28 mouse cellular contexts compared by ENCODE assay signal in genomic region chr12:71269367-71269766, GRCm38 (mm10). TPM values are rescaled to one million over a fixed set of nuclear protein-coding genes. Genes with fewer than 3 reads are reported as not detected.
"Had no signal": no experiment of that assay in that cellular context is flagged by ENCODE, and none has a peak within 500 bp of the region (broad histone marks: within the 10 kb centered on the region; RNA-seq: fewer than 3 reads in every experiment).

No protein-coding gene starts in this region.

- H3K9ac ChIP-seq: heart, embryonic 13.5 days; heart, embryonic 15.5 days; hindbrain, embryonic 13.5 days; hindbrain, embryonic 15.5 days; kidney, embryonic 15.5 days; limb, embryonic 12.5 days; liver, embryonic 13.5 days had no signal

- H3K4me1 ChIP-seq: heart, embryonic 13.5 days; heart, embryonic 15.5 days; hindbrain, embryonic 13.5 days; hindbrain, embryonic 15.5 days; kidney, embryonic 15.5 days; limb, embryonic 12.5 days; liver, embryonic 13.5 days had no signal

- H3K4me3 ChIP-seq: heart, adult 2 months; heart, embryonic 13.5 days; heart, embryonic 15.5 days; hindbrain, embryonic 13.5 days; hindbrain, embryonic 15.5 days; kidney, embryonic 15.5 days; left cerebral cortex, adult 2 months; limb, embryonic 10.5 days; limb, embryonic 12.5 days; liver, embryonic 13.5 days had no signal

- H3K27ac ChIP-seq: heart, adult 2 months; heart, embryonic 13.5 days; heart, embryonic 15.5 days; hindbrain, embryonic 13.5 days; hindbrain, embryonic 15.5 days; hindbrain, postnatal 0 days; kidney, embryonic 15.5 days; kidney, postnatal 0 days; left cerebral cortex, adult 2 months; limb, embryonic 10.5 days; limb, embryonic 12.5 days; liver, embryonic 13.5 days had no signal

- DNase-seq: gastrocnemius, postnatal 14 days; gastrocnemius, postnatal 36 days; heart, adult 11 months; heart, adult 2 months; heart, postnatal 14 days; heart, postnatal 36 days; kidney, adult 11 months; kidney, adult 2 months; kidney, adult 9 months; kidney, postnatal 14 days; kidney, postnatal 36 days; layer of hippocampus, adult 9-11 months; liver; liver, embryonic 13.5 days had no signal

- ATAC-seq: hindbrain, postnatal 0 days; intestine, embryonic 16.5 days had no signal

- H3K27me3 ChIP-seq: heart, embryonic 13.5 days; heart, embryonic 15.5 days; hindbrain, embryonic 13.5 days; hindbrain, embryonic 15.5 days; kidney, embryonic 15.5 days; limb, embryonic 12.5 days; liver, embryonic 13.5 days had no signal

- H3K4me2 ChIP-seq: heart, embryonic 11.5 days; heart, embryonic 13.5 days; heart, embryonic 15.5 days; hindbrain, embryonic 13.5 days; hindbrain, embryonic 15.5 days; kidney, embryonic 15.5 days; limb, embryonic 12.5 days; liver, embryonic 11.5 days; liver, embryonic 13.5 days had no signal

- H3K9me3 ChIP-seq: heart, embryonic 15.5 days; hindbrain, embryonic 13.5 days; hindbrain, embryonic 15.5 days; limb, embryonic 10.5 days; liver, embryonic 13.5 days had no signal

- H3K36me3 ChIP-seq: heart, embryonic 13.5 days; heart, embryonic 15.5 days; hindbrain, embryonic 13.5 days; hindbrain, embryonic 15.5 days; kidney, embryonic 15.5 days; limb, embryonic 10.5 days; limb, embryonic 12.5 days; liver, embryonic 13.5 days had no signal

RNA-seq across cellular contexts. Expression of gene Dact1, which starts 40.3 kb away (rescaled TPM):
- total RNA-seq: hematopoietic stem cell, adult 5-6 weeks had no signal
